Mouse (Mus musculus): ENCODE measurements around the gene Gm9747. TPM values are rescaled to one million over a fixed set of nuclear protein-coding genes. Genes with fewer than 3 reads are reported as not detected.

The Gm9747 gene
- polyA plus RNA-seq, 1 experiment from 2014 or later: 12.5 TPM

Other genes with a start within 250 kb of the Gm9747 start
- 1.9 and 3.8 TPM in 2 replicates for gene Irs1, start 58.3 kb downstream of the Gm9747 start, polyA plus RNA-seq (2014; fragmentation: Nextera tagmentation; extraction: Ambion mirVana)
- gene Rhbdd1, start 83.3 kb downstream of the Gm9747 start, polyA plus RNA-seq (2014; fragmentation: Nextera tagmentation; extraction: Ambion mirVana): 6.7 and 7.0 TPM in 2 replicates

Measured in kidney, embryonic 14.5 days (tissue).